Mouse (Mus musculus) embryonic stem cell, embryonic (primary cell): Measurements from ENCODE around the gene Ttc21a.

Experiments used
- CTCF ChIA-PET, 4 experiments: fragments of 300-600 bp in 2 of 4; fragments of 350-600 bp in 2 of 4; sonication (Branson Sonifier 250); formaldehyde crosslinking; loops; one replicate each; lab custom pipeline; 2022; ENCODE audit warnings: inconsistent platforms in 2 of 4; lab: Charles Lee
- POLR2A ChIA-PET, 4 experiments: fragments of 300-600 bp in 2 of 4; fragments of 350-600 bp in 2 of 4; sonication (Branson Sonifier 250); formaldehyde crosslinking; loops; one replicate each; lab custom pipeline; 2022; ENCODE audit warnings: antibody characterized with exemption in 4 of 4, inconsistent platforms in 1 of 4; lab: Charles Lee

The Ttc21a gene

DNA sequence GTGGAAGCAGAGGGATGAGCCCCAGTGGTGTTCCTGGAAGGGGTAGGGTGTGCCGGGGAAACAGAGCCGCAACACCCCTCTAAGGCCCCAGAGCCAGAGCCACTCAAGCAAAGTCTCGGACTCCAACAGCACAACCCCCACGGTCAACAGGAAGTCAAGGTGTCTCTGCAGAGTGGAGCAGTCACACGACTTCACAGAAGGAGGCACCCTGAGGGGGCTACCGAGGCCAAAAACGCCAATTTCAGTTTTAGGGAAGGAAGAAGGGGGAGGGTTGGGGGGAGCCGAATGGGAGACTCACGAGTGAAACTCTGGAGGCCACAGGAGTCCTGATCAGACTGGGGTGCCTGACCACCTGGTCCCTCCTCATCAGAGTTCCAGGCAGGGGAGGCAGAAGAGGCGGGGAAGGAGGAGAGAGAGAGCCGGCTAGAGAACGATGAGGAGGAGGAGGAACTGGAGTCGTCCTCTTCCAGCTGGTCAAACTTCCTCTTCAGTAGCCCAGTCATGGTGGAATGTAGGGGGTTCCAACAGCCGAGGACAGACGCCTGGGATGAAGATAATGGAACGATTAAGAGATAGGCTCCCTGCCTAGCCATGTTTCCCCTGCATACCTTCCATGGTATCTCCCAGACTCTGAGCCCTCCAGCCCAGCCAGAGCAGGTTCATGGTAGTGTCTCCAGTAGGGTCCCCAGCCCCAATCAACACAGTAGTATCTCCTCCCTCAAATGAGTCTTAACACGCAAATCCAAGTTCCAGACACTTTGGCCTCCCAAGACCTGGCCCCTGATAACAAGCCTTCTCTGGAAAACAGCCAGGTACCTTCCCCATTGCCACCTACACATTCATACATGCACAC, 39.5 kb downstream of the Ttc21a start:
- ChIA-PET CTCF (interaction anchor here (0.6 to 1.4 kb wide), 7 partner anchors 10 to 122 kb away, joined by 3 to 4 read pairs (median 3); no protein-coding TSS in a partner anchor), POLR2A (interaction anchor here (0.6 to 4.1 kb wide), 17 partner anchors 9 to 158 kb away, joined by 3 to 19 read pairs (median 4); partner anchors contain the start of genes Rpsa (in 2 of the 4), Gorasp1 (in 1 of the 4) and Ttc21a (in 1 of the 4))

DNA sequence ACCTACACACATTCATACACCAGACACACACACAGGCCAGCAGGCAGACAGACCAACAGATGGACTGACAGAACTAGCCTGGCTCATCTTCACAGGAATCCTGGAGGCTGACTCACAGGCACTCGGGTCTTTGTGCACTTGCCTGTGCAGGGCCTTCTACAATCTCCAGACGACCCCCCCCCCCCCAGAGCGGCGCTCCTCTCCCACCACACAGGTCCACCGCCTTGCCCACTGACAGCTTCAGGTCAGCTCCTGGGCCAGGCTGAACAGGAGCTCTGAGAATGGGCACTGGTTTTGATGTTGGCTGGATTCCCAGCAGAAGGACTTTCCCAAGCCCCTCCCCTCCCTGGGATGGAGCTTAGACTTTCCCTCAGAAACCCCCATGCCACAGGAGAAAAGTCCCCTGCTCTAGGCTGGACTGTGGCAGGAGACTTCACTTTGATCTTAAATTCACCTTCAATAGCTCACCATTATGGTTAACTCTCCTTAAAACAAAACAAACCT, 40.2 kb downstream of the Ttc21a start:
- CTCF ChIA-PET, result interaction anchor here (0.6 to 1.4 kb wide), 9 partner anchors 11 to 421 kb away, joined by 3 to 12 read pairs (median 3); no protein-coding TSS in a partner anchor
- POLR2A ChIA-PET, result interaction anchor here in 3 of 4 experiments (0.6 to 1.7 kb wide), 20 partner anchors 10 to 1612 kb away, joined by 3 to 7 read pairs (median 4); partner anchors contain the start of genes Rpsa (in 2 of the 3) and Exog (in 1 of the 3)

DNA sequence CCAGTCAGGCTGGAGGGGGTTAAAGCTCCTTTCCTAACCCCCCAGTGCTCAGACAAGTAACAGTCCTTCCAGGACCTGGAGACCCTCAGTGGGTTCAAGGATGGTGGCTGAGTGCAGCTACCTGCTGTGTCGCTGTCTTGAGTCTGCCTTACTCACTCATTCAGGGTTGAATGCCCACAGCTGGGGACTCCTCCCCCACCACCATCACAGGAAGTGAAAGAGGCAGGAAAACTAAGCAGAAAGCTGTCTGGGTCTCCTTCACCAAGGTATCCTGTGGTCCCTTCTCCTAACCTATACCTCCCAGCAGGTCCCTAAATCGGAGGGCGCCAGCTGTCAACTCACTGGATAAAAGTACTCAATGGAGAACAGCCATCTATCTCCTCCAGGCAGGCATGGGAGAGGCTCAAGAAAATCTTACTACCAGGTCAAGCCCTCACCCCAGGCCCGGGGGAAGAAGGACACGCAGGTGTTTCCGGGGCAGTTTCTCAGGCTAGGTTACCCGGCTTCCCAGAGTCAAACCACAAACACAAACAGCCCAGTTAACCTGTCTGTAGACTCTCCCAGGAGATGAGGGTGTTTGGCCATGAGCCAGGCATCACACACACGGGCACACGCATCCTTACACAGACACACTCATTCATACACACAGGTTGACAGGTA, 40.9 kb downstream of the Ttc21a start:
- ChIA-PET CTCF (interaction anchor here in 3 of 4 experiments (0.6 to 1.4 kb wide), 7 partner anchors 16 to 422 kb away, joined by 3 to 12 read pairs (median 3); no protein-coding TSS in a partner anchor), POLR2A (interaction anchor here in 3 of 4 experiments (0.6 to 1.7 kb wide), 18 partner anchors 9 to 1613 kb away, joined by 3 to 7 read pairs (median 4); partner anchors contain the start of genes Rpsa (in 2 of the 3) and Exog (in 1 of the 3))

DNA sequence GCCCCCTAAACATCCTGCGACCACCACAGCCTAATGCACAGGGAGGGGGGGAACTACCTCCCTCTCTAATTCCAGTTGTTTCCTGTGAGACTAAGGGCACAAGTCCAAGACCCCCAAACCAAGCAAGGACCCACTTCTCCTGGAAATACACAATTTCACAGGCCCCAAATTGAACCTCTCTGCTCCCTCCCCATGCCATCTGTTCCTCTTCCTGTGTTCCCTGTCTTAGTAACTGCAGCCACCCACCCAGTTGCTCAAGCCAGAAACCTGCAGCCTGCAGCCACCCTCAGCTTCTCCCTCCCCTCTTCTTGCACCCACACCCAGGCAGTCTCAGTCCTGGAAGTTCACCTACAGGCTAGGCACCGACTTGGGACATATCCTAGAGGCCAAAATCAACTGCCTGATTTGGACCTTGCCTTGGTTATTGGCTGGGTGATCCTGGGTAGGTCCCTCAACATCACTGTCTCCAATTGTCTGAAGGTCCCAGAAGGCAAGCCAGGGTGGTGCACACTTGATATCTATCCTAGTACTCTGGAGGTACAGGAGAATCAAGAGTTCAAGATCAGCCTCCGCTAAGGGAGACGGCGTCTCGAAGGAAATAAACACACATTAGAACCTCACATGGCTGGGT, 41.5 kb downstream of the Ttc21a start:
- ChIA-PET CTCF (interaction anchor here in 1 of 4 experiments (1.0 kb wide), 1 partner anchor 16 kb away, joined by 4 read pairs; no protein-coding TSS in a partner anchor), POLR2A (interaction anchor here in 3 of 4 experiments (0.8 to 1.7 kb wide), 12 partner anchors 9 to 148 kb away, joined by 3 to 7 read pairs (median 4); partner anchors contain the start of gene Rpsa (in 2 of the 3))

DNA sequence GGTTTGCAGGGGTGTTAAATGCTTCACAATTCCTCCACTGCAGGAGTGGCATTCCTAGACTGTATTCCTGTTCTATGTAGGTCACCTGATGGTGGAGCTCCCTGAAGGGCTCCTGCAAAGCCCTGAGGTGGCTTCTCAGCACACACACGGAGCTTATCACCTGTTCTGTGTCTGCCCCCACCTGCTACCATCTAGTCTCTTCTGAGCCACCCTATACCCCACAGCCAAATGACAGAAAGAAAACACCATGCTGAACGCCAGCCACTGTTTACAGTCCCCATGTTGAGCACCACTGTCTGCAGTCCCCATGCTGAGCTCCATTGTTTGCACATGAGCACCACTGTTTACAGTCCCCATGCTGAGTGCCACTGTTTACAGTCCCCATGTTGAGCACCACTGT, 42.3 kb downstream of the Ttc21a start:
- POLR2A ChIA-PET, result interaction anchor here (0.6 to 10.2 kb wide), 12 partner anchors 10 to 308 kb away, joined by 3 to 173 read pairs (median 4); no protein-coding TSS in a partner anchor
- CTCF ChIA-PET, result interaction anchor here in 1 of 4 experiments (0.9 kb wide), 1 partner anchor 22 kb away, joined by 3 read pairs; no protein-coding TSS in a partner anchor

DNA sequence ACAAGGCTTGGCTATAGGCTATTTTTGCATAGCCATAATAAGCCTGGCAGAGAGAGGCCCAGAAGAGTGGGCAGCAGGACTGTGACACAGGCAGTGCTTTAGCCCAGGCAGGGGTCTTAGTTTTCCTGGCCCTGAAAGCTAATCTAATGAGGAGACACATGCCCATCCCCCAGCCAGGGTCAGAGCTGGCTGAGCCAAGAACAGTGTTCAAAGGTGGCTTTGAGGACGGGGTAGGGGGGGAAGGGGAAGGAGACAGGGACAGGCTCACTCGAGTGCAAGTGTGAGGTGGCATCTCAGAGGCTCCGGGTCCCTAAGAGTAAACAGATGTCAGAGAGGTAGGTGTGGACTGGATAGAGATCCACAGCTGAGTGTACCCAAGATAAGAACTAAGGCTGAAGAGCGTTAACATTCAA, 43.4 kb downstream of the Ttc21a start:
- ChIA-PET CTCF (interaction anchor here in 2 of 4 experiments (0.7 to 1.4 kb wide), 7 partner anchors 10 to 237 kb away, joined by 3 to 5 read pairs (median 3); no protein-coding TSS in a partner anchor), POLR2A (interaction anchor here in 3 of 4 experiments (0.6 to 10.2 kb wide), 25 partner anchors 7 to 565 kb away, joined by 3 to 173 read pairs (median 5); partner anchors contain the start of gene Rpsa (in 1 of the 3))

DNA sequence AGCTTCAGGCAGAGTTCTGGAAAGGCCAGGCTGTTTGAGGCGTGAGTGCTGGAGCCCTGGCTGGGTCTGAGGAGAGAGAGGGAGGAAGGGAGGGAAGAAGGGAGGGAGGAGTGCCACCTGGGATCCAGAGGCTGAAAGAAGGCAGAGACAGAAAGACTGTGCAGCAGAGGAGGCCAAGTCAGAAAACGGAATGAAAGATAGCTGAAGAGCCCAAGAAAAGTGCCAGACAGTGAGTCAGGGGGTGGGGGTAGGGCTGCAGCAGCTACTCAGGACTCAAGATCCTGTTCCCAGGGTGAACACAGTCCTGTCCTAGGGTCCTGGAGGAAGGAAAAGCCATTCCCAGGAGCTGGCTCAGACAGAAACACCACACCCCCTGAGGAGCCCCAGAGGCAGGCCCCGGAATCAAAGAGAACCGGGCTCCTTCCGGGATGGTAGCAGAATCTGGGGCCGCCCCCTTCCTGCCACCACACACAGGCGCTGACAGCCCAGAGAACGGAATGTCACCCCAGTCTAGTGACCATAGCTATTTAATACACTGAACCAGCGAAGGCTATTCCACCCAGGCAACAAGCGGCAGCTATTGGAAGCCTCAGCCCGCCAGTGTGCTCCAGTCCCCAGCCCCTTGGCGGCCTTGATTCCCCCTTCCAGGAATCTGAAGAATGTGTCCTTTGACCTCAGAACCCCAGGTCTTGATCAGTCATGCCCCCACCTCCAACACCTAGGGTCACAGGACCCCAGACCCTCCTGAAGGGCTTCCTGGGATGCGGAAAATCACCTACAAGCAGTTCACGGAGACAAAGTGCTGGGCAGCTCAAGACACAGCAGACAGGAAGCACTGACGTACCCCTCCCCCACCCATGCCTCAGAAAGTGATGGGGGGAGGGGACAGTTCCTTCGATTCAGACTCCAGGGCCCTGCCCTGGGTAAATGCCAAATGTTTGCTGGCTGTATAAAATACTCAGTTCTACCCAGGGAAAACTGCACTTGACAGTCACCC, 44.1 kb downstream of the Ttc21a start:
- CTCF ChIA-PET, result interaction anchor here in 3 of 4 experiments (0.6 to 4.0 kb wide), 12 partner anchors 8 to 38 kb away, joined by 3 to 47 read pairs (median 3); no protein-coding TSS in a partner anchor
- POLR2A ChIA-PET, result interaction anchor here in 3 of 4 experiments (0.6 to 10.2 kb wide), 35 partner anchors 8 to 898 kb away, joined by 3 to 173 read pairs (median 5); partner anchors contain the start of gene Rpsa (in 2 of the 3)

DNA sequence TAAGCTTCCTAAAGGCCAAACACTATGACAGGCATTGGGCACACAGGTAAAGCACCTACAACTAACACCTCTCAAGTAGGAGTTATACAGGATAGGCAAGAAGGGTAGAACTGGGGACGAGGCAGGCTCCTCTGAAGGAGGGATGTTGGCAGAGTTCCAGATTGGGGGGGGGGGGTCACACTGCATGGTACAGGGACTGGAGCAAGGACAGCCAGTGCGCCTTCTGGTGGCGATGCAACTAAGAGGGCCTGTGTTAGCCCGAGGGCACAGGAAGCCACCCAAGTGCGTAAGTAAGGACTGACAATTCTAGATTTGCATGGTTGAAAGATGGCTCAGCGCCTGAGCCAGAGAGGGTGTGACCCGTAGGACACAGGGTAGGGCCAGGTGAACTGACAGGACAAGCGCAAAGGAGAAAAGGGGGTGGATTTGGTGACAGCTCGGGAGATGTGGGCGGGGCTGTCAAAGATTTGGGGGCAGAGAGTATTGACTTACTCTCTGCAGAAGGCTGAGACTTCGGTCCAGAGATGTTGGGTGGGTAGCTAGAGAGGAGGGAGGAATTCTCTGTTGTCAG, 44.9 kb downstream of the Ttc21a start:
- POLR2A ChIA-PET, result interaction anchor here in 3 of 4 experiments (0.6 to 10.2 kb wide), 24 partner anchors 8 to 769 kb away, joined by 3 to 173 read pairs (median 5); partner anchors contain the start of genes Mobp (in 1 of the 3) and Rpsa (in 1 of the 3)
- CTCF ChIA-PET, result interaction anchor here in 2 of 4 experiments (0.8 to 4.0 kb wide), 4 partner anchors 8 to 27 kb away, joined by 3 to 47 read pairs (median 4); no protein-coding TSS in a partner anchor

DNA sequence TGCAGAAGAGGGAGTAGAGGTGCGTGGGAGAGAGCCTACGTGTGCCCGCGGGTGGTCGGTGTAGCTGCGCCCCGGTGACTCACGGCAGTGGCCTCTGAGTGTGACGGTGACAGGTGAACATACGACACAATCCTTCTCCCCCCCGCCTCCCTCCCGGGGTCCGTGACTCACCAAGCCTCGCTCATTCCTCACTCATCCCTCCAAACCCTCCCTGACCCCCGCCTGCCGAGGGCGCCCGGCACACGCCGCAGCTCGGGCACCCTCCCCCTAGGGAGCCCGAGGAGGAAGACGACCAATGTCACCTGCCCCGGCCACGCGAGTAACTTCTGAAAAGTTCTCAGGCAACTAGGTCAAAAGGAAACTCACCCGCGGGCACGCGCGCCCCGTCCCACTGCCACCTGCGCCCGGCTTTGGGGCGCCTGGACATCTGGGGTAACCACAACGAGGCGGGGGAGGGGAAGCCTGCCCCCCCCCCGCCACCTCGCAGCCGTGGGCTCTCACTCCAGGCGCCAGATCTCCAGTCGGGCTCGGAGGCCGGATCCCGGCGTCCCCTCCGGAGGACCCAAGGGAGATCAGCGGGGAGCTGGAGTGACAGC, 45.6 kb downstream of the Ttc21a start:
- CTCF ChIA-PET, result interaction anchor here in 2 of 4 experiments (1.0 to 4.0 kb wide), 5 partner anchors 9 to 90 kb away, joined by 3 to 47 read pairs (median 4); no protein-coding TSS in a partner anchor
- POLR2A ChIA-PET, result interaction anchor here (0.7 to 10.2 kb wide), 30 partner anchors 8 to 589 kb away, joined by 3 to 173 read pairs (median 6); partner anchors contain the start of genes Rpsa (in 2 of the 4) and Mobp (in 1 of the 4)

DNA sequence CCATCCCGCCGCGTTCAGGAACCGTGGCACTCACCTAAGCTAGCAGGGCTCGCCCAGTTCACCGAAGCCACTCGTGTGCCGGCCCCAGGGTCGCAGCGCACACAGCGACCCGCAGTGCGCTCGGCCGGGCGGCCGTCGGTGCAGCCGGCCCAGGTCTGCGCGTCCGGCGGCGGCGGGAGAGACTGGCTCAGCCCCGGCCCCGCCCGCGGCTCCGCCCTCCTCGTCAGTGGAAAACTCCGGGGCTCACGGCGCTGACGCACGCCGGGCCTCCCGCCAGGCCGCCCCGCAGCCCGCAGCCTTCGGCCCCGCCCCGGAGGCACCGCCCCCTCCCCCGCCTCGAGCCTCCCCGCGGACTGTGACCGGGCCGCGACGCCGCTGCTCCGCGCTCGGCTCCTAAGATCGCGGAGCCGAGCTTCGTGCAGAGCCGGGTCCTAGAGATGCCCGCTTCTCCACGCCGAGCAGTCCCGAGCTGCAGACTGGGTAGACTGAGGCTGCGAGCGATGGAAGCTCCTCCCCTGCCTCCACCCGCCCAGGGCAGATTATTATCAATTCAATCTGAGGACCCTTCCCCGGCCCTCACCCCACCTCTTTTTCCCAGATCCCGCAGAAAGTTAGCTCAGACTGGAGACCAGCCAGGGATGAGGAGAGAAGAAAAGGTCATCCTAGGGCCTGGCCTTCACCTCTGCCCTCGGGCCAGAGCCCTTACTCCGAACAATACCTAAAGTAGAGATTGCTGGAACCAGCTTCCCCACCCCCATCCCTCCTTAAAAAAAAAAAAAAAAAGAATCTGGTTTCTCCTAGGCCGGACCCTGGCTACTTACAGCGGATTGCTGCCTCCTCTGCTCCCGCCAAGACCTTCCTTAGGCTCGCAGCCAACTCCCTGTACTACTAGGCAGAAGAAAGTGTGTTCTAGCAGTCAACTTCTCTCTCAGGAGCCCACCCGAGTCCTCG, 46.5 kb downstream of the Ttc21a start:
- CTCF ChIA-PET, result interaction anchor here (0.6 to 4.0 kb wide), 12 partner anchors 10 to 358 kb away, joined by 3 to 47 read pairs (median 4); no protein-coding TSS in a partner anchor
- POLR2A ChIA-PET, result interaction anchor here (0.6 to 10.2 kb wide), 72 partner anchors 9 to 1383 kb away, joined by 3 to 173 read pairs (median 4); partner anchors contain the start of genes Rpsa (in 3 of the 4), Mobp (in 2 of the 4), Gorasp1 (in 1 of the 4) and Slc25a38 (in 1 of the 4)

DNA sequence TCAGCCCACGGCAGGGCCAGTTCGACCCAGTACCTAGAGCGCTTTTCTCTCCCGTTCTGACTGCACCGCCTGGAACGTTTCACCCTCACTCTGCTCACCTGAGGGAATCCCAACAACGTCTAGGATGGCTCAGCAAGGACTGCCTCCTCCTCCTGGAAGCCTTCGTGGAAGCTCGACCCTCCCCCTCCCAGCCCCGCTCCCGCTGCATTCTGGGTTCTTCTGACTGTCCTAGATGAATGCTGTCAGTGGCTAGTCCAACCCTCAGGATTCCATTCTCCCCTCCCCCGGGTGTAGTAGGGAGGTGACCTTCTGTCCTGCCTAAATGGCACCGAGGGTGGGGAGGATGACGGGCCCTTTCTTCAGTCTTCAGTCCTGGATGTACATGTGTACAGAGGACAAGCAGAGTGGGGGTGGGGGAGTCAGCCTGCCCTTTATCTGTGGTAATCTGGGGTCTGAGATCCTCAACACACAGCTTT, 47.2 kb downstream of the Ttc21a start, which contains the start of gene Csrnp1:
Gene Csrnp1, minus strand, starts transcription at position 123 of the 476 bp plus-strand sequence.
- POLR2A ChIA-PET, result interaction anchor here (0.5 to 10.2 kb wide), 58 partner anchors 9 to 932 kb away, joined by 3 to 173 read pairs (median 5); partner anchors contain the start of genes Mobp (in 2 of the 4), Rpsa (in 2 of the 4), Gorasp1 (in 1 of the 4) and Slc25a38 (in 1 of the 4)
- CTCF ChIA-PET, result interaction anchor here (1.0 to 4.0 kb wide), 9 partner anchors 10 to 89 kb away, joined by 3 to 47 read pairs (median 4); no protein-coding TSS in a partner anchor

DNA sequence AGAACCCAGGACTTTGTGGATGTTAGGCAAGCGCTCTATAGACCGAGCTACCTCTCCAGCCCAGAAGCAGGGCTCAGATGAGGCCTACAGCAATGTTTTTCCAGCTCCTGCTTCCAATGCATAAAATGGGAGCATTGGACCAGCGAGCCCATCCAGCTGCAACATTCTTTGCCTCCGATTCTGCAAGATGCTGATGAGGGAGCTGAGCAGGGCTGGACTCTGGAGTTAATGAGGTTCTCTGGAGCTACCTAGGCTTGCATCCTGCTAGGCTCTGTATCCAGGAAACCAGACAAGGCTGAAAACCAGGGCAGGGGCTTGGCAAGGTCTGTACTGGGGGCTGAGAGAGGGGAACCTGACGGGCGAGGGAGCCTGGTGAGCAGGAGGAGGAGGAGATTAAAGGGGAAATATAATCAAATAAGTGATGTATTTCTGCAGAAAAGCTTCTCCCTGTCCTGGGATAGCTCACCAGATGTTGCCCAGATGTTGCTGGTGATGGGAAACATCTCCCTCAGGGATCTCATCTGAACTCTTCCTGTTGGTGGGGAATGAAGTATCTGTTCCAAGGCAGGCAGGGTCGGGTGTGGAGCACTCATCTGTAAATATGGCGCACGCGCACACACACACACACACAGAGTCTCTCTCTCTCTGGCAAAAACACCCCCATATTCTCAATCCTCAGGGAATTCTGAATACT, 48.6 kb downstream of the Ttc21a start:
- CTCF ChIA-PET, result interaction anchor here in 3 of 4 experiments (0.7 to 4.0 kb wide), 5 partner anchors 12 to 25 kb away, joined by 3 to 47 read pairs (median 10); no protein-coding TSS in a partner anchor

More for the DNA sequence above, 48.6 kb downstream of the Ttc21a start:
- POLR2A ChIA-PET, result interaction anchor here in 3 of 4 experiments (0.6 to 10.2 kb wide), 14 partner anchors 8 to 142 kb away, joined by 3 to 173 read pairs (median 12); partner anchors contain the start of gene Rpsa (in 1 of the 3)
